Mouse (Mus musculus) T-cell, adult 2 months (primary cell): ENCODE data around the gene Zfp773.
A peak's percentile ranks its signal among the peaks of the same experiment; 100 is the strongest.
"Not testable (repeated sequence)": the region's sequence is repeated elsewhere in the genome, so short reads cannot be mapped to it uniquely, and the experiment has no call there.

Experiments used
- DNase-seq: peaks from one replicate; pipeline ENCODE4 v3.0.0; 2022; ENCODE audit warnings: low spot score

Gene Zfp773

GRCm38 (mm10) chr7:7136379-7136866 lies at the start of gene Zfp773:
Gene Zfp773, minus strand, starts transcription at chr7:7136755.
- peak; percentile 25 for DNase-seq

GRCm38 (mm10) chr7:7185897-7186296 lies 49.3 kb upstream of the Zfp773 start:
- no peak for DNase-seq

GRCm38 (mm10) chr7:7171227-7172147 lies 34.9 kb upstream of the Zfp773 start, which contains the start of gene Zfp418:
Gene Zfp418, plus strand, starts transcription at chr7:7171330.
- peak; percentile 31 for DNase-seq

- DNase-seq: no peak
Observed at GRCm38 (mm10) chr7:7145991-7146608, 9.5 kb upstream of the Zfp773 start.

GRCm38 (mm10) chr7:7144215-7144614 lies 7.7 kb upstream of the Zfp773 start:
- no peak for DNase-seq

- DNase-seq: no peak
Observed at GRCm38 (mm10) chr7:7132751-7133150, 3.8 kb downstream of the Zfp773 start.

- not testable (repeated sequence) for DNase-seq
Observed at GRCm38 (mm10) chr7:7130491-7131124, 5.9 kb downstream of the Zfp773 start.

- DNase-seq: no peak
Observed at GRCm38 (mm10) chr7:7121602-7121980, 15.0 kb downstream of the Zfp773 start.

GRCm38 (mm10) chr7:7120921-7121601 lies 15.5 kb downstream of the Zfp773 start, which contains the start of gene Zfp954:
Gene Zfp954, minus strand, starts transcription at chr7:7121488.
- peak; percentile 82 for DNase-seq

- DNase-seq: no peak
Observed at GRCm38 (mm10) chr7:7118441-7118840, 18.1 kb downstream of the Zfp773 start.

GRCm38 (mm10) chr7:7108501-7108900 lies 28.1 kb downstream of the Zfp773 start:
- DNase-seq: no peak
